Mouse (Mus musculus) kidney, postnatal 10 days (tissue): ENCODE results near the gene Slc2a5.

Experiments used
- DNase-seq: peaks from one replicate; pipeline ENCODE4 v3.0.0; 2021; ENCODE audit warnings: mixed read lengths

Gene Slc2a5

GRCm38 (mm10) chr4:150106637-150107036 lies 12.4 kb upstream of the Slc2a5 start:
- no peak for DNase-seq

GRCm38 (mm10) chr4:150109636-150110035 lies 9.4 kb upstream of the Slc2a5 start:
- no peak for DNase-seq

- no peak for DNase-seq
These were observed 8.7 kb upstream of the Slc2a5 start for GRCm38 (mm10) chr4:150110373-150110772.

- peak; percentile 81 for DNase-seq
These were observed 6.2 kb upstream of the Slc2a5 start for GRCm38 (mm10) chr4:150112867-150113266.

- no peak for DNase-seq
These were observed 4.5 kb upstream of the Slc2a5 start for GRCm38 (mm10) chr4:150114505-150115061.

GRCm38 (mm10) chr4:150117311-150117710 lies 1.8 kb upstream of the Slc2a5 start:
- no peak for DNase-seq

GRCm38 (mm10) chr4:150118163-150118562 lies 920 bp upstream of the Slc2a5 start:
- no peak for DNase-seq

GRCm38 (mm10) chr4:150119640-150120039 lies 557 bp downstream of the Slc2a5 start:
- peak; percentile 73 for DNase-seq

GRCm38 (mm10) chr4:150120173-150120833 lies 1.2 kb downstream of the Slc2a5 start:
- peak; percentile 57 for DNase-seq

GRCm38 (mm10) chr4:150121430-150121829 lies 2.3 kb downstream of the Slc2a5 start:
- no peak for DNase-seq

- no peak for DNase-seq
These were observed 3.4 kb downstream of the Slc2a5 start for GRCm38 (mm10) chr4:150122476-150122875.

GRCm38 (mm10) chr4:150126373-150126772 lies 7.3 kb downstream of the Slc2a5 start:
- DNase-seq = no peak

GRCm38 (mm10) chr4:150127894-150128293 lies 8.8 kb downstream of the Slc2a5 start:
- DNase-seq = no peak

- DNase-seq = no peak
These were observed 9.5 kb downstream of the Slc2a5 start for GRCm38 (mm10) chr4:150128571-150128970.

GRCm38 (mm10) chr4:150130661-150131060 lies 11.6 kb downstream of the Slc2a5 start:
- no peak for DNase-seq

- peak; percentile 81 for DNase-seq
These were observed 13.7 kb downstream of the Slc2a5 start for GRCm38 (mm10) chr4:150132692-150133271.

GRCm38 (mm10) chr4:150135254-150135653 lies 16.2 kb downstream of the Slc2a5 start:
- no peak for DNase-seq

GRCm38 (mm10) chr4:150136693-150137092 lies 17.6 kb downstream of the Slc2a5 start:
- DNase-seq = peak; percentile 86

- no peak for DNase-seq
These were observed 18.4 kb downstream of the Slc2a5 start for GRCm38 (mm10) chr4:150137368-150138083.

- DNase-seq = peak; percentile 65
These were observed 19.0 kb downstream of the Slc2a5 start for GRCm38 (mm10) chr4:150138084-150138543.

- DNase-seq = no peak
These were observed 20.0 kb downstream of the Slc2a5 start for GRCm38 (mm10) chr4:150139090-150139489.

GRCm38 (mm10) chr4:150140346-150140745 lies 21.3 kb downstream of the Slc2a5 start:
- no peak for DNase-seq

- DNase-seq = no peak
These were observed 25.2 kb downstream of the Slc2a5 start for GRCm38 (mm10) chr4:150144242-150144641.

- no peak for DNase-seq
These were observed 27.2 kb downstream of the Slc2a5 start for GRCm38 (mm10) chr4:150146286-150146685.
